Mouse (Mus musculus): ENCODE measurements around the gene Mast3. TPM values are rescaled to one million over a fixed set of nuclear protein-coding genes. Genes with fewer than 3 reads are reported as not detected.
A peak's percentile ranks its signal among the peaks of the same experiment; 100 is the strongest.

Gene Mast3
- polyA plus RNA-seq, 1 experiment from 2014 or later, result 18.2 TPM

DNA sequence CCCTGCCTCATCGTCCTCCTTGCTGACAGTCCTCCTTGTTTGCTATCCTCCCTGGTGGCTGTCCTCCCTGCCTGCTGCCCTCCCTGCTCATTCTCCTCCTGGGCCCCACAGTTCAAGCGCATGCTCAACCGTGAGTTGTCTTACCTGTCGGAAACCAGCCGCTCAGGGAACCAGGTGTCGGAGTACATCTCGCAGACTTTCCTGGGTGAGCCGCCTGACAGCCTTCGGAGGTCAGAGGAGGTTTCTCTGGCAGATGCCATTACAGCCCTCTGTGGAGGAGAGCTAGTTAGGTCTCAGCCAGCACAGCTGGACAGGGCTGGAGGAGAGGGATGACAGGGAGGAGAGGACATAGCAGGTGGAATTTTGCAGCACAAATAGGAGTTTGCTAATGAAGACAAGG, 58.2 kb downstream of the Mast3 start:
- H3K27ac ChIP-seq (ENCODE audit: low read depth, low read length), result no peak overlapping the region
- 59% methylated on average over 9 of the region's 9 CpGs for WGBS
- no peak overlapping the region for H3K4me3 ChIP-seq (ENCODE audit: low read depth, low read length)
- H3K9ac ChIP-seq (ENCODE audit: low read depth, low read length), result no peak overlapping the region
- H3K36me3 ChIP-seq (ENCODE audit: control insufficient read depth, insufficient read depth, low read length), result no peaks in the 10 kb centered on the region
- H3K9me3 ChIP-seq (ENCODE audit: control insufficient read depth, low read length), result no peaks in the 10 kb centered on the region
- DNase-seq (ENCODE audit: low spot score) (no peak), ATAC-seq (replicated peaks; ENCODE audit: low FRiP score) (no peak)
- no peak overlapping the region for H3K4me2 ChIP-seq
- H3K4me1 ChIP-seq (replicated peaks; ENCODE audit: control insufficient read depth, insufficient read depth, low read length), result peaks cover 12% of the 10 kb centered on the region
- peaks cover 84% of the 10 kb centered on the region for H3K27me3 ChIP-seq (replicated peaks; ENCODE audit: control insufficient read depth, insufficient read depth, low read length)

DNA sequence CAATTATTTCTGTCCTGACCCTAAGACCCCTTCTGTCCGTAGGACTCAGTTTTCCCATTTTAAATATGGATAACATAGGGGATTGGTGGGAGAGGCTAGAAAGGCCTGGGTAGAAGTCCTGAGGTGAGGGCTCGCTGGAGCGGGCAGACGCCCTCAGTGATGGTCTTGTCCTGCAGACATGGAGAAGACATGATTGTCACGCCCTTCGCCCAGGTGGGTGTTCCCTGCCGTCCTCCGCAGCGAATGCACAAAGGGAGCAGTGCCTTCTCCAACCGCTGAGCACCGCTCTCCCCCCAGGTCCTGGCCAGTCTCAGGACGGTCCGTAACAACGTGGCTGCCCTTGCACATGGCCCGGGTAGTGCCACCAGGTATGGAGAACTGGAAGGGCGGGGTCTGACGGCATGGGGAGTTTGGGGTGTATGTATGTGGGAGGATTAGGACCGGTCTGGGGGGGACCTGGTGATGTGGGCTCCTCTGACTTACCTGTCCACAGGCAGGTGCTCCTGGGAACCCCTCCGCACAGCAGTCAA, 59.1 kb downstream of the Mast3 start:
- Histone ChIP-seq H3K27ac (ENCODE audit: low read depth, low read length) (no peak overlapping the region), H3K4me1 (replicated peaks; ENCODE audit: control insufficient read depth, insufficient read depth, low read length) (peaks cover 12% of the 10 kb centered on the region), H3K9ac (ENCODE audit: low read depth, low read length) (no peak overlapping the region), H3K27me3 (replicated peaks; ENCODE audit: control insufficient read depth, insufficient read depth, low read length) (peaks cover 91% of the 10 kb centered on the region), H3K4me3 (ENCODE audit: low read depth, low read length) (no peak overlapping the region), H3K36me3 (ENCODE audit: control insufficient read depth, insufficient read depth, low read length) (no peaks in the 10 kb centered on the region), H3K9me3 (ENCODE audit: control insufficient read depth, low read length) (no peaks in the 10 kb centered on the region), H3K4me2 (no peak overlapping the region)
- ATAC-seq (replicated peaks; ENCODE audit: low FRiP score) (no peak), DNase-seq (ENCODE audit: low spot score) (no peak)
- WGBS, result 40% methylated on average over 19 of the region's 19 CpGs

DNA sequence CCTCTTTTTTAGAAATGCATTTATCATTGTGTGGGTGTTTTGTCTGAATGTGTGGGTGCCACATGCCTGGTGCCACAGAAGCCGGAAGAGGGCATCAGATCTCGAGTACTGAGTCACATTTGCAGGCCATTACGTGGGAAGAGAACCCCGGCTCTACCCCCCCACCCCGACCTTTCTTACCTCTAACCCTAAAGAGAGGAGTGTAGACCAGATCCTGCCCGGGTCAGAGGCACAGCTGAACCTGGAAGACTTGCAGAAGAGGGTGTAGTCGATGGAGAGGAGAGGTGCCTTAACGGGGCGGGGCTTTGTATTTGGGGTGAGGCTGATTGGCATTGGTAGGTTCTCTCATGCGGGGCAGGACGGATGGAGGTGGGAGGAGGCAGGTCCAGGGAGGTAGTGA, 60.0 kb downstream of the Mast3 start:
- Histone ChIP-seq H3K36me3 (ENCODE audit: control insufficient read depth, insufficient read depth, low read length) (no peaks in the 10 kb centered on the region), H3K4me1 (replicated peaks; ENCODE audit: control insufficient read depth, insufficient read depth, low read length) (peaks cover 12% of the 10 kb centered on the region)
- WGBS, result 34% methylated on average over 11 of the region's 11 CpGs

DNA sequence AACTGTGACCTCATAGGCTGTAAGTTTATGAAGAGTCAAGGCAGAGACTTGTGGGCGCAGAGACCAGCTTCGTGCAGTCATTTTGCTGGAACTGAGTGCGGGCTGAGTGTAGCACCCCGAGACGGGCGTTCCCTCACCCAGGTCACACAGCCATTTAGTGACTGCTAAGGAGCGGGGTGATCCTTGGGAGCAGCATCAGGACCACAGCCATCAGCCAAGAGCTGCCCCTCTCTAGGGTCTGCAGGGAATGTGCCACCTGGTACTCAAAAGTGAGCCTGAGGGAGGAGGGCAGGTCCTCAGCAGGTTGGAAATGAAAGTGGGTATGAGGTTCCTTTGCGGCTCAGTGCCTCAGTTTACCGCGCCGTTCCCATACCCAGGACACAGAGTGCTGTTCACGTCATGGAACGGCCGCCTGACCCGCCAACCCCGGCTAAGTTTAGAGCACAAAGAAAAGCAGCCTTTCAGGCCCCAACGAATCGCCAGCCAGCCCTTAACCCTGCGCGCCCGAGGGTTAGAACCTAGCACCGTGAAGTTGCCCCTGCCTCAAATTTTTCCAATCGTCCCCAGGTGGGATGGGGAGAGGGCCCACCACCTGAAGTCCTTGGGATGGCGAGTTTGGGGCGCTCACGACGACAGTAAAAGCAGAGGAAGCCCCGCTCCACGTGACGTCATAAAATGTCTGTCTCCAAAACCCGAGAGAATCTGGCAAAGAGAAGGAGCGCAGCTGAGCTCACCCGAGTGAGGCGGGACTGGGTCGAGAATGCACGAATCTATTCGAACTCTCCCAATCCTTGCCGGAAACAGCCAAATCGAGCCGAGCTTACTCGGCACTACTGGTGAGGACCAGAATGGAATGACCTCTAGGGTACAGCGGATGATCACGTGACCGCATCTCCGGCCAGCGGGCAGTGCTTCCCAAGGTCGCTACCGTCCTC, 60.9 kb downstream of the Mast3 start:
- Histone ChIP-seq H3K27me3 (replicated peaks; ENCODE audit: control insufficient read depth, insufficient read depth, low read length) (peaks cover 85% of the 10 kb centered on the region), H3K4me1 (replicated peaks; ENCODE audit: control insufficient read depth, insufficient read depth, low read length) (peaks cover 12% of the 10 kb centered on the region)
- WGBS, result 7% methylated on average over 48 of the region's 48 CpGs

More for the DNA sequence above, 60.0 kb downstream of the Mast3 start:
- Histone ChIP-seq H3K9ac (ENCODE audit: low read depth, low read length) (no peak overlapping the region), H3K27ac (ENCODE audit: low read depth, low read length) (no peak overlapping the region), H3K9me3 (ENCODE audit: control insufficient read depth, low read length) (no peaks in the 10 kb centered on the region), H3K4me3 (ENCODE audit: low read depth, low read length) (no peak overlapping the region), H3K27me3 (replicated peaks; ENCODE audit: control insufficient read depth, insufficient read depth, low read length) (peaks cover 92% of the 10 kb centered on the region), H3K4me2 (no peak overlapping the region)
- no peak for DNase-seq (ENCODE audit: low spot score)
- no peak for ATAC-seq (replicated peaks; ENCODE audit: low FRiP score)

DNA sequence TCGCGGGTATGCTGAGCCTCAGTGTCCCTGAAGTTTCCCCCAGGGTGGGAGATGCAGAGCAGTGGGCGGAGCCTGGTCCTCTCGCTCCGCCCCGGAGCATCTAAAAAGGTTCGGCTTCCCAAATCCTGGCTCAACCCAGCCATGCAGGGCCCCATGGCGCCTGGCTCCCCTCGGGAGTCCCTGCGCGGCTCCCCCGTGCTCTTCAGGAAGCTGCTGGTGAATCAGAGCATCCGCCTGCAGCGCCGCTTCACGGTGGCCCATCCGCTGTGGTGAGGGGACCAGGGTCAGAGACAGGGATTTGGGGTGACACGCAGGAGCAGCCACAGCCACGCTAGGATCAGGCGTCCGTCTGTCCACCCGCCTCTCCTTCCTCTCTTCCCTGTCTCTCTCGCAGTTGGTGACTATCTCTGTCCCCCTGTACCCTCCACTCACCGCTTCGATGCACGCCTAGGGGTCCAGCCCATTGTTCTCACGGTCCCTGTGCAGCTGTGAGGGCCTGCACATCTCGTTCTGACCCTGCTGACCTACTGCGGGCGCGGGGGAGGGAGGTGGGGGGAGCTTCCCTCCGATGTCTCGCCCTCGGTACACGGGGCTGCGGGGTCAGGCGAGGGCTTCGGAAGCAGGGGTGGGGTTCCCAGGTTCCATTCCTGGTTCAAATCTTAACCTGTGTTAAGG, 61.7 kb downstream of the Mast3 start:
- Histone ChIP-seq H3K9ac (ENCODE audit: low read depth, low read length) (no peak overlapping the region), H3K4me1 (replicated peaks; ENCODE audit: control insufficient read depth, insufficient read depth, low read length) (peaks cover 12% of the 10 kb centered on the region), H3K36me3 (ENCODE audit: control insufficient read depth, insufficient read depth, low read length) (no peaks in the 10 kb centered on the region), H3K27me3 (replicated peaks; ENCODE audit: control insufficient read depth, insufficient read depth, low read length) (peaks cover 80% of the 10 kb centered on the region), H3K4me2 (peak overlapping the region; percentile 37), H3K27ac (ENCODE audit: low read depth, low read length) (no peak overlapping the region), H3K9me3 (ENCODE audit: control insufficient read depth, low read length) (no peaks in the 10 kb centered on the region), H3K4me3 (ENCODE audit: low read depth, low read length) (peak overlapping the region; percentile 7; the same call in 1 of the 2 replicates)
- 5% methylated on average over 38 of the region's 38 CpGs for WGBS
- DNase-seq (ENCODE audit: low spot score) (no peak), ATAC-seq (replicated peaks; ENCODE audit: low FRiP score) (peak; percentile 32; the same call in 1 of the 2 replicates)

More for the DNA sequence above, 60.9 kb downstream of the Mast3 start:
- no peaks in the 10 kb centered on the region for H3K36me3 ChIP-seq (ENCODE audit: control insufficient read depth, insufficient read depth, low read length)
- no peak overlapping the region for H3K27ac ChIP-seq (ENCODE audit: low read depth, low read length)
- peak overlapping the region; percentile 61 for H3K4me2 ChIP-seq
- no peak overlapping the region for H3K9ac ChIP-seq (ENCODE audit: low read depth, low read length)
- ATAC-seq (replicated peaks; ENCODE audit: low FRiP score), result 0 out of 2 replicates have a peak, but pooled peaks have one; percentile 12
- peak overlapping the region; percentile 24 for H3K4me3 ChIP-seq (ENCODE audit: low read depth, low read length)
- no peaks in the 10 kb centered on the region for H3K9me3 ChIP-seq (ENCODE audit: control insufficient read depth, low read length)
- no peak for DNase-seq (ENCODE audit: low spot score)

DNA sequence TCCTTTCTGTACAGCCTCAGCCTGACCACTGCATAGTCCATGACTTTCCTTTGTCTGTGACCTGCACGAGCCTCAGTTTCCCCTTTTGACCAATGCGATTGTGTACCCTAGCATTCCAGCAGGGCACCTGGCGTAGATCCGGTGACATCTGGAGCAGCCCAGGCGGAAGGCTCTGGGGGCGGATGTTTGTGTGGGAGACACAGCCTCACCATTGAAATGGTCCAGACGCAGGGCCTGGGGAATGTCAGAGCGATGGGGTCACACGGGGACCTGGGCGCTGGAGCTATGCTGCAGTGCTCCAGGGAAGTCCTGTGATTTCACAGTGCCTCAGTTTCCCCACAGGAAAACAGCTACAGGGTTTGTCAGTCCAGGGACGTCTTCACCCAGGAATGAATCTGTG, 62.7 kb downstream of the Mast3 start:
- no peak overlapping the region for H3K4me2 ChIP-seq
- ATAC-seq (replicated peaks; ENCODE audit: low FRiP score) (no peak), DNase-seq (ENCODE audit: low spot score) (no peak)
- no peaks in the 10 kb centered on the region for H3K9me3 ChIP-seq (ENCODE audit: control insufficient read depth, low read length)
- no peaks in the 10 kb centered on the region for H3K36me3 ChIP-seq (ENCODE audit: control insufficient read depth, insufficient read depth, low read length)
- H3K4me1 ChIP-seq (replicated peaks; ENCODE audit: control insufficient read depth, insufficient read depth, low read length), result peaks cover 12% of the 10 kb centered on the region
- peaks cover 72% of the 10 kb centered on the region for H3K27me3 ChIP-seq (replicated peaks; ENCODE audit: control insufficient read depth, insufficient read depth, low read length)
- H3K4me3 ChIP-seq (ENCODE audit: low read depth, low read length), result no peak overlapping the region
- 50% methylated on average over 11 of the region's 11 CpGs for WGBS
- no peak overlapping the region for H3K9ac ChIP-seq (ENCODE audit: low read depth, low read length)
- no peak overlapping the region for H3K27ac ChIP-seq (ENCODE audit: low read depth, low read length)

DNA sequence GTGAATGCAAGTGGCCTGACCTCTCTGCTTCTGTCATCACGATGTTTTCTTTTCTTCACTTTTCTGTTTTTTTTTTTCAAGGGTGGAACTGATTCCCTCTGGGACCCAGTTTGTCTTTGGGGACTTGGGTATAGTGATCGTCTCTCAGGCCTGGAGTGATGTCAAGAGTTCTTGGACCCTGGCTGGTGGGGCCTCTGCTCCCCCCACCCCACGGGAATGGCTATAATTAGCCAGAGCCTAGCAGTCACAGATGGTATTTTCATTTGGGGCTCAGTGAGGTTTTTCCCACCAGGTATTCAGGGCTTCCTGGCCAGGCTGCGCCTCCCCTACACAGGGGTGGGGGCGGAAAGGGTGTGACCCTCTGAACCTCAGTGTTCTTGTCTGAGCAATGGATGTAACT, 63.2 kb downstream of the Mast3 start:
- no peaks in the 10 kb centered on the region for H3K36me3 ChIP-seq (ENCODE audit: control insufficient read depth, insufficient read depth, low read length)
- DNase-seq (ENCODE audit: low spot score) (no peak), ATAC-seq (replicated peaks; ENCODE audit: low FRiP score) (no peak)
- H3K4me2 ChIP-seq, result no peak overlapping the region
- no peak overlapping the region for H3K27ac ChIP-seq (ENCODE audit: low read depth, low read length)
- H3K4me1 ChIP-seq (replicated peaks; ENCODE audit: control insufficient read depth, insufficient read depth, low read length), result peaks cover 12% of the 10 kb centered on the region
- no peaks in the 10 kb centered on the region for H3K9me3 ChIP-seq (ENCODE audit: control insufficient read depth, low read length)
- H3K27me3 ChIP-seq (replicated peaks; ENCODE audit: control insufficient read depth, insufficient read depth, low read length), result peaks cover 67% of the 10 kb centered on the region
- no peak overlapping the region for H3K9ac ChIP-seq (ENCODE audit: low read depth, low read length)
- no peak overlapping the region for H3K4me3 ChIP-seq (ENCODE audit: low read depth, low read length)
- 60% methylated on average over 5 of the region's 5 CpGs for WGBS

DNA sequence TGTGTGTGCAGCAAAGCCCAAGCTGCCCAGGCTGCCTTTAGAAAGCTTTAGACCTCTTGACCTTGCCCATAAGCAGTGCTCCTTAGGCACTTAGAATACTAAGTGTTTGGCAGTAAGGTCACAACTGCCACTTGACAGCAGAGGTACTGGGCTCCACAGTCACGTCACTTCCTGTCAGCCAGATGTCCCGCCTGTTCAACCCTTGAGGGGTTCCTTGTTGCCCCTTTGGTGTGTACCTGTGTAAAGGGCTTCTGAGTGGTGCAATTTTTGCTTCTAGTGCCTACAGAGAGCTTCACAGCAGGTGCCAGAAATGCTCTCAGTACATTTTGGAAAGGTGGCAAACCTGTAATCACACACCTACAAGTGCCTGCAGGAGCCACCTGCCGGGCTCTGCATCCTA, 66.6 kb downstream of the Mast3 start:
- Histone ChIP-seq H3K27me3 (replicated peaks; ENCODE audit: control insufficient read depth, insufficient read depth, low read length) (peaks cover 36% of the 10 kb centered on the region), H3K36me3 (ENCODE audit: control insufficient read depth, insufficient read depth, low read length) (no peaks in the 10 kb centered on the region), H3K4me2 (no peak overlapping the region), H3K4me3 (ENCODE audit: low read depth, low read length) (no peak overlapping the region), H3K9ac (ENCODE audit: low read depth, low read length) (no peak overlapping the region), H3K9me3 (ENCODE audit: control insufficient read depth, low read length) (no peaks in the 10 kb centered on the region), H3K4me1 (replicated peaks; ENCODE audit: control insufficient read depth, insufficient read depth, low read length) (peaks cover 8% of the 10 kb centered on the region), H3K27ac (ENCODE audit: low read depth, low read length) (no peak overlapping the region)
- no peak for DNase-seq (ENCODE audit: low spot score)
- ATAC-seq (replicated peaks; ENCODE audit: low FRiP score), result no peak
- 48% methylated on average over 3 of the region's 3 CpGs for WGBS
